Mouse (Mus musculus): ENCODE measurements around the gene Hbs1l.

Hbs1l gene

GRCm38 (mm10) chr10:21295759-21296621 is at the start of gene Hbs1l:
Gene Hbs1l, plus strand, starts transcription at chr10:21295979.
- peak; percentile 91 for DNase-seq (ENCODE audit: low spot score)

DNA sequence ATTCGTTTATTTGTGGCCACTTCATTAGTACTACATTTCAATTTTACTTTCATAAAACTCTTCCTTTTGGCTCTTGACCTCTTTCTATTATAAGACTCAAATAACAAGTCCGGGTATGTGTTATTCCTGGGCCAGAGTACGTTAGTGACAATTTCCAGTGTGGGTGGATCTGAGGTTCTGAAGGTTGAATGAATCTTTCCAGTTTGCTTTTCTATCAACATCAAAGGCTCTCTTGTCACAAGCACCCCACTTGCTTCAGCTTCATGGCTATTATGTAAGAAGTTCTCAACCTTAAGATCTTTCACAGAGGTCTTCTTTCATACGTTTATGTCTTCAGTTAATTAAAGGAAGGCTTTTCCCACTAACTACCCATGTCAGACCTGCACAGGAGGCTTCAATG is 47.2 kb upstream of the Hbs1l start:
- no peak for DNase-seq (ENCODE audit: low spot score)

DNA sequence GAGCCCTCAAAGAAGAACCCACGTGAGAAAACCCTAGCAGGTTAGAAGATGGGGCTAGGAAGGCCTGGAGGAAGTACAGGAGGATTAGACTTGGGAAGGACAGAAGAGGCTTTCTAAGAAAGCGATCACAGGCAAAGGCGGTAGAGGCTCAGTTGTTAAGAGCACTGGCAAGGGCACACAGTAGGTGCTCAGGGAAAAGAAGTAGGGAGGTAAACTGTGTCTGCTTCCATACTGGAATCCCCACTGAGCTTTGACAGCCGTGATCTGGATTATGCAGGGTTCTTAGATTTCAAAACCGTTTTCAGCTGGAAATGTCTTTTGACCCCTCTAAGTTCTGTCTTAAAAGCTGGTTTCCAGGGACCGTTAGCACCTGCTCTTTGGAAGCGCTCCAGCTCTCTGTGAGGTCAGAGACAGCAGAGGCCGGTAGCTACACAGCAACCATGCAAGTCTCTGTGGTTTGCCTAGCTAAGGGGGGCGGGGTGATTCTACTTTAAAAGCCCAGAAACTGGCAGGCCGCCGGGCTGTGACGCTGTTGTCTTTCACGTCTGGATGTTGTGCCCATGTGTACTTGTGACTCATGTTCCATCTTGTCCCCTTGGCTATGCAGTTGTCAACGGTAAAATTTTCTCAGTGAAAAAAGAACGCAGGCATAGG is 43.8 kb upstream of the Hbs1l start:
- peak; percentile 16 for DNase-seq (ENCODE audit: low spot score)

DNA sequence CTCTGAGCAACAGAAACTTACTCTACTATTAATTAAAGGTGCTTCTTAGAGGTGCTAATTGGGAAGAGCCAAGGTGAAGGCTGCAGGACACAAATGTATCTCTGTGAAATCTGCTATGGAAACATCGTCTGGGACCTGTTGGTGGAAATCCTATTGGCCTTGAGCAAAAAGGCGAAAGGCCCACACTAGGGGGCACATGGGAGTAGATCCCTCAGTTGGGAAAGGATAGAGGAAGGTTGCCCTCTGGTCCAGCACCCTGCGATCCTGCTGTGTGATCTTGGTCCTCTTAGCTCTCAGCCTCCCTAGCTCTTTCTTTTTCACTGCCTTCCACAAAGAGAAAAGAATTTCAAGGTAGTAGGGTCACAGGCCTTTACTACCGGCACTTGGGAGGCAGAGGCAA is 43.0 kb upstream of the Hbs1l start:
- DNase-seq (ENCODE audit: low spot score), result no peak

GRCm38 (mm10) chr10:21254266-21255140 is 41.3 kb upstream of the Hbs1l start:
- no peak for DNase-seq (ENCODE audit: low spot score)

GRCm38 (mm10) chr10:21257244-21257643 is 38.5 kb upstream of the Hbs1l start:
- DNase-seq (ENCODE audit: low spot score), result no peak

DNA sequence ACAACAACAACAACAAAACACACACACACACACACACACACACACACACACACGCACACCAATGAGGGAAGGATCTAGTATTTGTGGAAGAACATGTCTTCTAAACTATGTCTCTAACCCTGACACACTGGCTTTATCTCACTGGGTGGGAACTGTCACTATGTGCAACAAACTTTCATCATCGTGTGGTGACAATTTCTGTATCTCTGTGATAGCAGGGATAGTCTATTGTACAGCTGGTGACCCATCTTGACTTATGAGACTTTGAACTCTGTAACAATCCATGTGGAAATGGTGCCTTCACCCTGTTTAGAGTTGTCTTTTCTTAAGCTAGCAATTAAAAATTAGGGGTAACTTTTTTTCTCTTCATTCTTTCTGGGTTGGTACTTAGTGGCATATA is 36.1 kb upstream of the Hbs1l start:
- no peak for DNase-seq (ENCODE audit: low spot score)

DNA sequence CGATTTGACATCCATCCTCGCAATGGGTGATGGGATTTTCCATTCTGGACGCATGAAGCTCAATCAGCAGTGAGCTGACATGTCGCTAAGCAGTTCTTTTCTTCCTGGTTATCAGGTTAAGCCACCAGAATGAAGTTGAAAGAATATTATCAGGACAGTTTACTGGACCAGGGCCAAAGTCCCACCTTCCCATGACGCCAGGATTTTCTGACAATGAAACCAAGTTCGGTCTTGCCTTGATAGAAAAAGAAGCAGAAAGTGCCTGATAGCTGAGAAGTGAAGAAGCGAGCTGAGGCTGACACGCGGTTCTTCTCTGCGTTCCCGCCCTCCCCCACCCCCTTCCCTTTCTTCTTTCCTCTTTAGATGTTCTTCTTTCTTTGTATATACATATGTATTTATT is 30.6 kb upstream of the Hbs1l start:
- DNase-seq (ENCODE audit: low spot score), result no peak

- DNase-seq (ENCODE audit: low spot score), result no peak
Observed at GRCm38 (mm10) chr10:21267452-21267851, 28.3 kb upstream of the Hbs1l start.

DNA sequence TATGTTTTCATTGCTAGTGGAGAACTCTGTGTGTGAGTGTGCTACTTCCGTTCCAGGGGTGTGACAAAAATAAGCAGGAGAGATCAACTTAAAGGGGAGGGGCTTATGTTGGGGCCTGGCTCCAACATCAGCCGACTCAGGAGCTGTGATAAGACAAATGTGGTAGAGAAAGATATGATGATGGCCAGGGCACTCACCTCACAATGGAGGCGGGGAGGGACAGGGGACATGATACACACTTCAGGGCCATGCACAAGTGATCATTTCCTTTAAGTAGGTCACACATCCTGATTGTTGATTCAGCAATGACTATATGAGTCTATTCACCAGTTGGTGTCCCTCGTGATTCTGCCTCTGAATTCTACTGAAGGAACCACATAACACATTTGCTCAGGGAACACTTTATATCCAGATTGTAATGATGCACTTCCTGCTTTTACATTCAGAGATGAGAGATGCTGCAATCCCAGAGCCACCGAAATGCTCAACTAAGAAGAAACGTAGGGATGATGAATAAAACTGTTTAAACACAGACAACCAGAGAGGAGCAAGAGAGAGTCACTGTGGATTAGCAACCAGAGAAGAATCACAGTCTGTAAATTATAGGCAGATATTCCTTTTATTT is 26.9 kb upstream of the Hbs1l start:
- DNase-seq (ENCODE audit: low spot score), result no peak

- DNase-seq (ENCODE audit: low spot score), result no peak
Observed at GRCm38 (mm10) chr10:21269920-21270319, 25.9 kb upstream of the Hbs1l start.

DNA sequence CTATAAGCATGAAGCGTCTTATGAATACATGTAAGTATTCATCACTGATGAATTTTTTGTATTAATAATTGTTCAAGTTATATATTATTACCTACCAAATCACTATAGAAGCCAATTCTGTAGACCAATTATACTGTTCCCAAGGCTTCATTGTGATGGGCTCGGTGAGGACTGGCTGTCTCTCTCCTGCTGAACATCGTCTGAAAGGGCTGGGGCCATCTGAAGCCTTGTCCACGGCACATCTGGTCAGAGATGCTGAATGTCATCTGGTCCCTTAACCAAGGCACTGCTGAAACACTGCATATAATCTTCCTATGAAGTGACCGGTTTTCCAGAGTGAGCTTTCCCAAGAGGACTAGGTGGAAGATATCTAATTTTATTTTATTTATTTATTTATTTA is 24.9 kb upstream of the Hbs1l start:
- DNase-seq (ENCODE audit: low spot score), result no peak

DNA sequence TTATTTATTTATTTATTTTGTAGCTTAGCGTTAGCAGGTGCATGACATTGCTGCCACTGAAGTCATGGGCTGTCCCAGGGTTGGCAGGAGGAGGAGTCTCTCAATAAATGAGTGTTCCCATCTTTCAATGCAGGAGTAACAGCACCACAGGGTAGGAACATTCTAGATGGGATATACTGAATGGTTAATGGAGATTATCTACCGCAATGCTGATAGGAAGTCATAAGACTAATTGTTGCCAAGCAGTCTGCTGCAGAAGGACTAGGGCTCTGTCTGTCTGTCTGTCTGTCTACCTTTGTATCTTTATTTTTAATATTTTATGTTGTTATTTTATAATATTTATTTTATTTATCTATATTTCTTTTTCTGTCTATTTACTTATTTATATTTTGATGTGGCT is 24.5 kb upstream of the Hbs1l start:
- no peak for DNase-seq (ENCODE audit: low spot score)

DNA sequence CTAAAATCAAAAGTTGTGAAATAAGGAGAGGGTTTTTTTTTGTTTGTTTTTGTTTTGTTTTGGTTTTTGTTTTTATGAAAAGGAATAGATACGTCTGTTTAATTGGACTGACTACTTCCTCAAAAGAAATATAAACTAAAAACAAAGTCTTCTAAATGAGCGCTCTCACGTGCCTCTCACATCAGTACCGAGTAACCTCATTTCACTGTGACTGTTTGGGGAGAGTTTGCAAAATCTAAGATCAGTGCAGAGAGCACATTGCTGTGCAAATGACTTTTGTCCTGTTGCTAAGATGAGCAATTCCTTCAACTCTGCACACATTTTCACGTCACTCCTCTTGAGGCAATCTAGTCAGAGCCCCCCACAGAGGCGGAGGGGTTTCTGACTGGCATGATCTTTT is 24.0 kb upstream of the Hbs1l start:
- DNase-seq (ENCODE audit: low spot score), result no peak

DNA sequence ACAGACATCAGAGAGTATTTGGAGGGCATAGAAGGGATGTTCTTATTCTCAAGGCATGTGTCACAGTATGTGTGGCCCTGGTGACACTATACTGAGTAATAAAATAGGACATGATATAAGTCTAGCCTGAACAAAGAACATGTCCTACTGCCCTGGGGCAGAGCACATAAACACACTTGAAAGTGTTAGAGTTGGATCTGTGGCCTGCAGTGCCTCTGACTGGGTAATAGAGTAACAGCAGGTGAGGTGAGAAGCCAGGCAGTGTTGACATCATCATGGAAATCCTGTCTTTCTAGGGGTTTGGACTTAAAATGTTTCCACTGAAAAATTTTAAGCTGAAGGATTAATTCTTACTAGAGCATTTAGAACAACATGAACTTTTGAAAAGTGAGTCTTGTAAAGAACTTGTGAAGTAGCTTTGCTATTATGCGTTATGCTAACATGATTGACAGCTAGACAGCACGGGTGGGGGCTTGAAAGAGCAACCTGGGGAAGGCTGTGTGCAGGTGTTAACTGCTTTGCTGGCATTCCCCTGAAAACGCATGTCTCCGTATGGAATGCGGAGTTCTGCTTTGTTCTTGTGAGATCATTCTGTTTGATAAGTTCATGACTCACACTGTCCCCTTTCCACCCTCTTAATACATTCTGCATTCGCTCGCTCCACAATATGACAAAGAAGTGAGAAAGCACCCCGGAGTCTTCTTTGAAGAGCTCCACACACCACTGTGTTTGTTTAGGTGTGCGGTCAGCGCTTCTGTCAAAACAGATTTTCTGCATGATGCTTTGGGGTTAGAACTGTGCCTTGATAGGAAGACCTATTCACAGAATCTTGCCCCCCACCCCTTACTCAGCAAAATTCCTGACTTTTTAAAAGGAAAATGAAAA is 8.3 kb upstream of the Hbs1l start:
- no peak for DNase-seq (ENCODE audit: low spot score)

- no peak for DNase-seq (ENCODE audit: low spot score)
Observed at GRCm38 (mm10) chr10:21291228-21291627, 4.6 kb upstream of the Hbs1l start.

DNA sequence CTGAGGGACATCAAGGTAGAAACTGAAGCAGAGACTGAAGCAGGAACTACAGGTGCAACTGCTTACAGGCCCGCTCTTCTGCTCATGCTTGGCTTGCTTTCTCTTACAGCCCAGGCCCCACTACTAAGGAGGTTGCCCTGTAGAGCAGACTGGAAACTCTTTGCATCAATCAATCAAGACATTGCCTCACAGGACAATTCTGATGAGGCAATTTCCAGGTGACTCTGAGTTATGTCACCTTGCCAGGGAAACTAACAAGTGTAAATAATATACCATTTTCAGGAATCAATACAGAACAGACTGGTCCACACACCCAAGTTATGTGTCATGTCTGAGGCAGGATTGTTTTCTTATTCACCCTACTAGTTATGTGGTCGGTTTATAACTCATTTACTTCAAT is 1.6 kb upstream of the Hbs1l start:
- DNase-seq (ENCODE audit: low spot score), result no peak

DNA sequence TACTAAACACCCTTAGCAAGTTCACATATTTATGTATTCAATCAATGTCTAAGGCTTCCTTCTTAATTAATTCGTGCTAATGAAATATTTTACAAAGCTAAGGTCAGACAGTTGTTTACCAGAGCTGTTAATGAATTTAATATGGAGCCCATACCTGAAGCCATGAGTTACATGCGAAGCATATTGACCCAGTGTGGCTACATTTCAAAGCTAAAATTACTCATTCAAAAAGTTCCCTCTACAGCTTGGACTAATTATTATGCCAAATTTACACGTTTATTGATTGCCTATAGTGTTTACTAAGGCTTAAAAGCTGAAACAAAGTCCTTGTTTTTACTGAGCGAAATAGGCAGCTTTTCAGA is 401 bp upstream of the Hbs1l start:
- DNase-seq (ENCODE audit: low spot score), result no peak

GRCm38 (mm10) chr10:21298972-21299371 is 3.2 kb downstream of the Hbs1l start:
- no peak for DNase-seq (ENCODE audit: low spot score)

DNA sequence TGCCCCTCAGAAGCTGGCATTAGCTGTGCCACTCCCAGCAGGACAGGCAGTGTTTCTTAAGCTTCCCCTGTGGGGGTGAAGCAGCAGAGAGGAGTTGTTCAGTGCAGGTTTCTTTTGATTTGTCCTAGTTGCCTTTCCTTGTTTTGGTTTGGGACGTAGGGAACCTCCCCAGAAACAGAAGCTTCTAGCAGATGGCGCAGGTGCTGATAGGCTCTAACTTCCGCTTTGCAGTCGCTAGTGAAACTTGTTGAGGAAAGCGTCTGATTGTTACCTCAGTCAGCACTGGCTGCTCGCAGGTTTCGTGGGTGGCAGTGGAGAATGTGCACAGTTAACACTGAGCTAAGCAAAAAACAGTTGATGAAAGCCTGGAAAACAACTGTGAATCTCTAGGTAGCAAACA is 6.0 kb downstream of the Hbs1l start:
- no peak for DNase-seq (ENCODE audit: low spot score)

All from layer of hippocampus, adult 11-12 months (tissue).